Mouse (Mus musculus) MEL (cell line): ENCODE measurements around the gene Gm10577. TPM values are rescaled to one million over a fixed set of nuclear protein-coding genes. Genes with fewer than 3 reads are reported as not detected.

Experiments
- DNase-seq: peaks from one replicate; pipeline ENCODE4 v3.0.0; 2011; ENCODE audit warnings: low read depth, low spot score
- H3K27ac ChIP-seq: 2 replicates; pipeline ENCODE4 v1.5.1; 2012; ENCODE audit warnings: low read depth, mild to moderate bottlenecking, control low read depth, low read length, moderate library complexity; ENCODE audit not compliant: control insufficient read depth
- H3K27me3 ChIP-seq, 2 experiments: fragments of 150-350 bp in 1 of 2; sonication (generic) in 1 of 2; 2 replicates each; pipeline ENCODE4 v1.6.1; 2012; ENCODE audit warnings: low read length in 2 of 2, mild to moderate bottlenecking in 2 of 2, improper control_type of control experiment in 1 of 2, moderate library complexity in 1 of 2; ENCODE audit not compliant: insufficient read depth in 2 of 2, control insufficient read depth in 1 of 2
- H3K36me3 ChIP-seq, 2 experiments: 2 replicates each; pipeline ENCODE4 v1.6.1; 2012 to 2014; ENCODE audit warnings: low read length in 2 of 2, improper control_type of control experiment in 1 of 2, inconsistent platforms in 1 of 2, mild to moderate bottlenecking in 1 of 2; ENCODE audit not compliant: insufficient read depth in 2 of 2, control insufficient read depth in 1 of 2
- H3K4me1 ChIP-seq, 2 experiments: fragments of 150-350 bp in 1 of 2; sonication (generic) in 1 of 2; 2 replicates each; pipeline ENCODE4 v1.6.1; 2012; ENCODE audit warnings: low read length in 2 of 2, improper control_type of control experiment in 1 of 2, mild to moderate bottlenecking in 1 of 2; ENCODE audit not compliant: insufficient read depth in 2 of 2, control insufficient read depth in 1 of 2
- H3K4me3 ChIP-seq, 2 experiments: fragments of 150-350 bp in 1 of 2; sonication (generic) in 1 of 2; 2 replicates each; pipeline ENCODE4 v1.5.1; 2012; ENCODE audit warnings: low read depth in 2 of 2, low read length in 2 of 2, mild to moderate bottlenecking in 2 of 2, moderate library complexity in 2 of 2, control low read depth in 1 of 2, improper control_type of control experiment in 1 of 2; ENCODE audit not compliant: control insufficient read depth in 1 of 2, insufficient read depth in 1 of 2
- H3K79me2 ChIP-seq: 2 replicates; pipeline ENCODE4 v1.6.1; 2012; ENCODE audit warnings: mild to moderate bottlenecking, low read length, moderate library complexity; ENCODE audit not compliant: control insufficient read depth, poor library complexity, insufficient read depth
- H3K9ac ChIP-seq: 2 replicates; pipeline ENCODE4 v1.6.1; 2012; ENCODE audit warnings: low read depth, mild to moderate bottlenecking, control low read depth, low read length, moderate library complexity; ENCODE audit not compliant: control insufficient read depth, poor library complexity, severe bottlenecking
- H3K9me3 ChIP-seq: fragments of 150-350 bp; sonication (generic); replicated peaks from 2 replicates; pipeline ENCODE4 v1.6.1; 2012; ENCODE audit warnings: mild to moderate bottlenecking, low read length, improper control_type of control experiment, moderate library complexity; ENCODE audit not compliant: insufficient read depth
- CHD1 ChIP-seq: IDR thresholded peaks from 2 replicates; pipeline ENCODE4 v1.6.1; 2012; ENCODE audit warnings: low read depth, mild to moderate bottlenecking, inconsistent platforms, low read length, improper control_type of control experiment
- E2F4 ChIP-seq: IDR thresholded peaks from 2 replicates; pipeline ENCODE4 v1.6.1; 2011; ENCODE audit warnings: low read depth, low read length, improper control_type of control experiment, borderline replicate concordance
- ELF1 ChIP-seq: IDR thresholded peaks from 2 replicates; pipeline ENCODE4 v1.6.1; 2014; ENCODE audit warnings: low read depth, mild to moderate bottlenecking, inconsistent platforms, low read length, improper control_type of control experiment, moderate library complexity
- EP300 ChIP-seq, 2 experiments: IDR thresholded peaks; 2 replicates each; pipeline ENCODE4 v1.6.1; 2011; ENCODE audit warnings: improper control_type of control experiment in 2 of 2, low read length in 2 of 2, low read depth in 1 of 2, mild to moderate bottlenecking in 1 of 2
- GATA1 ChIP-seq: IDR thresholded peaks from 2 replicates; pipeline ENCODE4 v1.6.1; 2011; ENCODE audit warnings: low read depth, low read length, improper control_type of control experiment
- JUND ChIP-seq: IDR thresholded peaks from 2 replicates; pipeline ENCODE4 v1.6.1; 2011; ENCODE audit warnings: low read depth, mild to moderate bottlenecking, improper control_type of control experiment, low read length
- KAT2A ChIP-seq: conservative IDR thresholded peaks from 2 replicates; pipeline ENCODE4 v1.6.1; 2012; ENCODE audit warnings: low read depth, low read length, improper control_type of control experiment, inconsistent platforms
- MAFK ChIP-seq: IDR thresholded peaks from 2 replicates; pipeline ENCODE4 v1.6.1; 2011; ENCODE audit warnings: low read depth, mild to moderate bottlenecking, low read length, improper control_type of control experiment, borderline replicate concordance
- MAZ ChIP-seq: IDR thresholded peaks from 2 replicates; pipeline ENCODE4 v1.6.1; 2012; ENCODE audit warnings: low read depth, mild to moderate bottlenecking, inconsistent platforms, low read length, improper control_type of control experiment
- MEF2A ChIP-seq: IDR thresholded peaks from 2 replicates; pipeline ENCODE4 v1.6.1; 2014; ENCODE audit warnings: low read depth, mild to moderate bottlenecking, inconsistent platforms, low read length, improper control_type of control experiment; ENCODE audit not compliant: poor library complexity, insufficient replicate concordance, severe bottlenecking; ENCODE audit errors: extremely low read depth
- NELFE ChIP-seq: IDR thresholded peaks from 2 replicates; pipeline ENCODE4 v1.6.1; 2011; ENCODE audit warnings: low read depth, low read length, improper control_type of control experiment
- NRF1 ChIP-seq: IDR thresholded peaks from 2 replicates; pipeline ENCODE4 v1.6.1; 2014; ENCODE audit warnings: low read depth, mild to moderate bottlenecking, inconsistent platforms, low read length, improper control_type of control experiment, moderate library complexity; ENCODE audit not compliant: poor library complexity, insufficient read depth, severe bottlenecking
- POLR2A ChIP-seq, 2 experiments: IDR thresholded peaks; 2 replicates each; pipeline ENCODE4 v1.6.1; 2011 to 2012; ENCODE audit warnings: low read length in 2 of 2, mild to moderate bottlenecking in 2 of 2, control low read depth in 1 of 2, improper control_type of control experiment in 1 of 2, low read depth in 1 of 2, moderate library complexity in 1 of 2; ENCODE audit not compliant: control insufficient read depth in 1 of 2, insufficient read depth in 1 of 2, poor library complexity in 1 of 2
- POLR2AphosphoS2 ChIP-seq: IDR thresholded peaks from 2 replicates; pipeline ENCODE4 v1.6.1; 2011; ENCODE audit warnings: low read length, improper control_type of control experiment
- POLR2AphosphoS5 ChIP-seq: IDR thresholded peaks from 2 replicates; pipeline ENCODE4 v1.6.1; 2012; ENCODE audit warnings: low read depth, borderline replicate concordance, mild to moderate bottlenecking, inconsistent platforms, low read length, moderate library complexity, mixed read lengths
- RCOR1 ChIP-seq: IDR thresholded peaks from 2 replicates; pipeline ENCODE4 v1.6.1; 2012; ENCODE audit warnings: low read depth, mild to moderate bottlenecking, inconsistent platforms, low read length, improper control_type of control experiment
- SIN3A ChIP-seq: IDR thresholded peaks from 2 replicates; pipeline ENCODE4 v1.6.1; 2012; ENCODE audit warnings: low read length, improper control_type of control experiment, inconsistent platforms
- SMC3 ChIP-seq: IDR thresholded peaks from 2 replicates; pipeline ENCODE4 v1.6.1; 2011; ENCODE audit warnings: low read depth, low read length, improper control_type of control experiment
- TAL1 ChIP-seq: IDR thresholded peaks from 2 replicates; pipeline ENCODE4 v1.6.1; 2012; ENCODE audit warnings: mild to moderate bottlenecking, inconsistent platforms, low read length, moderate library complexity, mixed read lengths
- UBTF ChIP-seq: IDR thresholded peaks from 2 replicates; pipeline ENCODE4 v1.6.1; 2012; ENCODE audit warnings: low read depth, mild to moderate bottlenecking, inconsistent platforms, low read length, improper control_type of control experiment, moderate library complexity, borderline replicate concordance; ENCODE audit not compliant: insufficient read depth
- ZC3H11A ChIP-seq: IDR thresholded peaks from 2 replicates; pipeline ENCODE4 v1.6.1; 2012; ENCODE audit warnings: low read depth, mild to moderate bottlenecking, inconsistent platforms, low read length, improper control_type of control experiment
- ZKSCAN1 ChIP-seq: IDR thresholded peaks from 2 replicates; pipeline ENCODE4 v1.6.1; 2012; ENCODE audit warnings: low read depth, mild to moderate bottlenecking, inconsistent platforms, low read length, improper control_type of control experiment, moderate library complexity
- ZMIZ1 ChIP-seq: IDR thresholded peaks from 2 replicates; pipeline ENCODE4 v1.6.1; 2012; ENCODE audit warnings: low read depth, mild to moderate bottlenecking, inconsistent platforms, low read length, improper control_type of control experiment, moderate library complexity
- ZNF384 ChIP-seq: IDR thresholded peaks from 2 replicates; pipeline ENCODE4 v1.6.1; 2012; ENCODE audit warnings: low read depth, mild to moderate bottlenecking, inconsistent platforms, low read length, improper control_type of control experiment
- polyA plus RNA-seq, 2 experiments: library from polyadenylated mRNA; stranded (reverse) in 1 of 2; unstranded in 1 of 2; fragments of >175 nt in 1 of 2; fragments of >200 nt in 1 of 2; gene quantifications; 2 replicates each; pipeline versions ENCODE4 v1.2.1 to v1.2.4; 2012; ENCODE audit warnings: low replicate concordance in 2 of 2, low read depth in 1 of 2; ENCODE audit not compliant: insufficient read length in 2 of 2, insufficient read depth in 1 of 2, missing spikeins in 1 of 2
- total RNA-seq: library from RNA; depleted of rRNA; stranded (reverse); fragments of 300-350 nt; gene quantifications from 2 replicates; pipeline ENCODE4 v1.2.3, GENCODE M21; 2012

Gm10577 gene
- total and polyA plus RNA-seq, 3 experiments, result not detected

GRCm38 (mm10) chr4:100977522-100977921, 43.0 kb downstream of the Gm10577 start:
- no peak for DNase-seq
- no peak for TF ChIP-seq MAFK
- no peak for TF ChIP-seq MEF2A
- TF ChIP-seq EP300 (IDR thresholded peaks at IDR 0.05; ENCODE audit: low read depth in 1 of 2, low read length in 2 of 2), result no peak
- no peak for TF ChIP-seq CHD1
- Histone ChIP-seq H3K9me3 (no peaks in the 10 kb centered on the region), H3K36me3 (no peaks in the 10 kb centered on the region), H3K79me2 (no peaks in the 10 kb centered on the region), H3K9ac (no peak overlapping the region), H3K4me3 (no peak overlapping the region), H3K27me3 (no peaks in the 10 kb centered on the region), H3K27ac (no peak overlapping the region), H3K4me1 (no peaks in the 10 kb centered on the region)

GRCm38 (mm10) chr4:100974455-100975035, 46.0 kb downstream of the Gm10577 start:
- Histone ChIP-seq H3K9me3 (no peaks in the 10 kb centered on the region), H3K4me3 (no peak overlapping the region), H3K9ac (no peak overlapping the region), H3K4me1 (no peaks in the 10 kb centered on the region), H3K27me3 (no peaks in the 10 kb centered on the region), H3K36me3 (no peaks in the 10 kb centered on the region), H3K79me2 (no peaks in the 10 kb centered on the region), H3K27ac (no peak overlapping the region)
- DNase-seq, result no peak
- TF ChIP-seq JUND (no peak), POLR2AphosphoS5 (no peak), ZKSCAN1 (no peak), POLR2AphosphoS2 (no peak), ELF1 (no peak), SIN3A (no peak), E2F4 (no peak), SMC3 (no peak), UBTF (no peak), ZC3H11A (no peak), NRF1 (no peak), GATA1 (no peak), ZMIZ1 (no peak), NELFE (no peak), POLR2A (IDR thresholded peaks at IDR 0.05; ENCODE audit: control insufficient read depth in 1 of 2, insufficient read depth in 1 of 2, low read depth in 1 of 2, low read length in 2 of 2, poor library complexity in 1 of 2) (no peak), MAZ (no peak), TAL1 (no peak), KAT2A (no peak), RCOR1 (no peak), ZNF384 (no peak)
